Mouse (Mus musculus) megakaryocyte, embryonic 14.5 days (primary cell): ENCODE results near the gene Itgax.

Experiments used
- FLI1 ChIP-seq: IDR thresholded peaks from 2 replicates; pipeline ENCODE4 v1.6.1; 2012; ENCODE audit warnings: low read length, inconsistent platforms, mixed read lengths
- GATA1 ChIP-seq: IDR thresholded peaks from 3 replicates; pipeline ENCODE4 v1.6.1; 2012; ENCODE audit warnings: mixed read lengths, low read length, inconsistent platforms, borderline replicate concordance

DNA sequence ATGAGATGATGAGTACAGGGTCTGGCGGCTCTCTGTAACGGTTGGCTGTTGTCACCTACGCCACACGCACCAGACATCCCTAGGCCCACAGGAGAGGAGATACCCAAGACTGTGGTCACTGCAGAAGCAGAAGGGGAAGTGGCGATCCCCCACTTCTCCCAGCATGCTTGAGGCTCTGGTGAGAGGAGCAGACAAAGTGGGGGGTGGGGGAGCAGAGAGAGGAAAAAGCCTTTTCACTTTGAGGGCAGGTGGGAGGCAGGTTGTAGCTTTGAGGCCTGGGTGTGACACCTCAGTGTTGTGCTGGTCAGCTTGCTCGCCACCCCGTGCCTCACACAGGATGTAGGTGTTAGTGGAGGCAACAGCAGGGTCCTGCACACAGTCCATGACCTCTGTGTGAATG lies 50.8 kb downstream of the Itgax start:
- TF ChIP-seq GATA1 (no peak), FLI1 (no peak)
